Mouse (Mus musculus) myocyte (in vitro differentiated cells): ENCODE data around the gene Gucd1. TPM values are rescaled to one million over a fixed set of nuclear protein-coding genes. Genes with fewer than 3 reads are reported as not detected.
"Not testable (repeated sequence)": the region's sequence is repeated elsewhere in the genome, so short reads cannot be mapped to it uniquely, and the experiment has no call there.

ENCODE experiments used
- H3K27me3 ChIP-seq: one replicate; pipeline ENCODE4 v1.6.1; 2011; ENCODE audit not compliant: control insufficient read depth, insufficient read depth, insufficient read length
- H3K36me3 ChIP-seq: one replicate; pipeline ENCODE4 v1.6.1; 2011; ENCODE audit not compliant: control insufficient read depth, insufficient read depth
- H3K4me2 ChIP-seq: one replicate; pipeline ENCODE4 v1.6.1; 2011; ENCODE audit warnings: low read depth, control low read depth
- H3K4me3 ChIP-seq: one replicate; pipeline ENCODE4 v1.5.1; 2011; ENCODE audit warnings: mild to moderate bottlenecking, control low read depth, moderate library complexity
- H3K79me2 ChIP-seq: one replicate; pipeline ENCODE4 v1.6.1; 2011; ENCODE audit not compliant: control insufficient read depth, insufficient read depth
- H3ac ChIP-seq: one replicate; pipeline ENCODE4 v1.6.1; 2011; ENCODE audit not compliant: control insufficient read depth, insufficient read length
- CEBPB ChIP-seq: IDR thresholded peaks from 2 replicates; pipeline ENCODE4 v1.6.1; 2011; ENCODE audit warnings: mild to moderate bottlenecking, moderate library complexity; ENCODE audit not compliant: poor library complexity, insufficient read depth, severe bottlenecking
- E2F4 ChIP-seq: IDR thresholded peaks from one replicate; pipeline ENCODE4 v1.6.1; 2011; ENCODE audit warnings: mild to moderate bottlenecking, control low read depth, moderate library complexity; ENCODE audit not compliant: insufficient read depth
- MAX ChIP-seq: IDR thresholded peaks from one replicate; pipeline ENCODE4 v1.6.1; 2011; ENCODE audit warnings: low read depth, mild to moderate bottlenecking, control low read depth
- MYOD1 ChIP-seq, 3 experiments: IDR thresholded peaks; one replicate each; pipeline ENCODE4 v1.6.1; 2011; ENCODE audit warnings: control low read depth in 2 of 3, low read depth in 2 of 3, mild to moderate bottlenecking in 2 of 3, moderate library complexity in 1 of 3; ENCODE audit not compliant: insufficient read length in 2 of 3, control insufficient read depth in 1 of 3
- MYOG ChIP-seq, 3 experiments: IDR thresholded peaks; one replicate each; pipeline ENCODE4 v1.6.1; 2011; ENCODE audit warnings: control low read depth in 2 of 3, low read depth in 2 of 3, mild to moderate bottlenecking in 2 of 3; ENCODE audit not compliant: insufficient read length in 2 of 3, control insufficient read depth in 1 of 3, insufficient read depth in 1 of 3
- POLR2A ChIP-seq: IDR thresholded peaks from one replicate; pipeline ENCODE4 v1.6.1; 2011; ENCODE audit warnings: low read depth, mild to moderate bottlenecking, control low read depth, moderate library complexity; ENCODE audit not compliant: insufficient read length
- POLR2AphosphoS2 ChIP-seq: IDR thresholded peaks from one replicate; pipeline ENCODE4 v1.6.1; 2011; ENCODE audit warnings: low read depth, control low read depth; ENCODE audit not compliant: insufficient read length
- REST ChIP-seq: IDR thresholded peaks from one replicate; pipeline ENCODE4 v1.6.1; 2011; ENCODE audit warnings: mild to moderate bottlenecking, control low read depth, moderate library complexity; ENCODE audit not compliant: insufficient read depth, insufficient read length
- SRF ChIP-seq: IDR thresholded peaks from one replicate; pipeline ENCODE4 v1.6.1; 2011; ENCODE audit warnings: low read depth; ENCODE audit not compliant: control insufficient read depth, insufficient read length
- TCF12 ChIP-seq: IDR thresholded peaks from one replicate; pipeline ENCODE4 v1.6.1; 2011; ENCODE audit warnings: mild to moderate bottlenecking, control low read depth; ENCODE audit not compliant: poor library complexity, insufficient read depth, severe bottlenecking
- TCF3 ChIP-seq: IDR thresholded peaks from one replicate; pipeline ENCODE4 v1.6.1; 2011; ENCODE audit warnings: low read depth, control low read depth; ENCODE audit not compliant: insufficient read length
- USF1 ChIP-seq: IDR thresholded peaks from one replicate; pipeline ENCODE4 v1.6.1; 2011; ENCODE audit warnings: low read depth, mild to moderate bottlenecking, control low read depth, moderate library complexity
- polyA plus RNA-seq: library from polyadenylated mRNA; unstranded; fragments of >200 nt; fragmentation: generic; extraction: Trizol; gene quantifications from one replicate; pipeline ENCODE4 v1.2.1, GENCODE M21; 2012; ENCODE audit warnings: missing spikeins

Gene Gucd1
- polyA plus RNA-seq, 1 experiment, result 17.5 TPM

GRCm38 (mm10) chr10:75482271-75482670 is 35.5 kb downstream of the Gucd1 start:
- H3ac ChIP-seq, result no peak overlapping the region
- no peaks in the 10 kb centered on the region for H3K36me3 ChIP-seq
- no peaks in the 10 kb centered on the region for H3K27me3 ChIP-seq
- no peak overlapping the region for H3K4me3 ChIP-seq
- H3K4me2 ChIP-seq, result no peak overlapping the region
- TF ChIP-seq USF1, result no peak
- no peak for TF ChIP-seq SRF
- no peak for TF ChIP-seq CEBPB
- TF ChIP-seq TCF3, result no peak
- no peak for TF ChIP-seq MYOG (IDR thresholded peaks at IDR 0.05; ENCODE audit: control insufficient read depth in 1 of 3, insufficient read depth in 1 of 3, insufficient read length in 2 of 3, low read depth in 2 of 3)
- no peak for TF ChIP-seq POLR2AphosphoS2
- TF ChIP-seq TCF12, result no peak
- TF ChIP-seq E2F4, result no peak
- no peak for TF ChIP-seq POLR2A
- no peak for TF ChIP-seq MAX
- no peak for TF ChIP-seq REST
- no peak for TF ChIP-seq MYOD1 (IDR thresholded peaks at IDR 0.05; ENCODE audit: control insufficient read depth in 1 of 3, insufficient read length in 2 of 3, low read depth in 2 of 3)
- no peaks in the 10 kb centered on the region for H3K79me2 ChIP-seq

- Histone ChIP-seq H3ac (no peak overlapping the region), H3K4me3 (no peak overlapping the region), H3K4me2 (no peak overlapping the region), H3K27me3 (no peaks in the 10 kb centered on the region), H3K36me3 (no peaks in the 10 kb centered on the region), H3K79me2 (no peaks in the 10 kb centered on the region)
- TF ChIP-seq REST, result no peak
- no peak for TF ChIP-seq USF1
- TF ChIP-seq CEBPB, result no peak
- no peak for TF ChIP-seq POLR2AphosphoS2
- no peak for TF ChIP-seq MAX
- TF ChIP-seq POLR2A, result no peak
- no peak for TF ChIP-seq TCF12
- no peak for TF ChIP-seq TCF3
- no peak for TF ChIP-seq MYOD1 (IDR thresholded peaks at IDR 0.05; ENCODE audit: control insufficient read depth in 1 of 3, insufficient read length in 2 of 3, low read depth in 2 of 3)
These were observed 36.1 kb downstream of the Gucd1 start for GRCm38 (mm10) chr10:75481703-75482102.

- Histone ChIP-seq H3K36me3 (no peaks in the 10 kb centered on the region), H3K79me2 (no peaks in the 10 kb centered on the region), H3ac (no peak overlapping the region), H3K27me3 (no peaks in the 10 kb centered on the region), H3K4me2 (no peak overlapping the region), H3K4me3 (no peak overlapping the region)
- TF ChIP-seq REST (no peak), TCF3 (no peak)
These were observed 37.8 kb downstream of the Gucd1 start for GRCm38 (mm10) chr10:75479955-75480354.

GRCm38 (mm10) chr10:75477034-75477433 is 40.7 kb downstream of the Gucd1 start:
- no peaks in the 10 kb centered on the region for H3K27me3 ChIP-seq
- TF ChIP-seq POLR2A (no peak), REST (no peak), MYOD1 (IDR thresholded peaks at IDR 0.05; ENCODE audit: control insufficient read depth in 1 of 3, insufficient read length in 2 of 3, low read depth in 2 of 3) (no peak), MAX (no peak), TCF3 (no peak), POLR2AphosphoS2 (no peak), CEBPB (no peak), SRF (no peak), MYOG (IDR thresholded peaks at IDR 0.05; ENCODE audit: control insufficient read depth in 1 of 3, insufficient read depth in 1 of 3, insufficient read length in 2 of 3, low read depth in 2 of 3) (no peak), E2F4 (no peak), USF1 (no peak), TCF12 (no peak)
- H3K36me3 ChIP-seq, result no peaks in the 10 kb centered on the region
- no peak overlapping the region for H3ac ChIP-seq
- no peak overlapping the region for H3K4me3 ChIP-seq
- H3K79me2 ChIP-seq, result no peaks in the 10 kb centered on the region
- no peak overlapping the region for H3K4me2 ChIP-seq

GRCm38 (mm10) chr10:75475139-75475850 is 42.5 kb downstream of the Gucd1 start:
- H3K4me3 ChIP-seq, H3ac ChIP-seq, H3K4me2 ChIP-seq, H3K27me3 ChIP-seq, H3K36me3 ChIP-seq, H3K79me2 ChIP-seq: not testable (repeated sequence)
